Mouse (Mus musculus) urinary bladder, adult 2 months (tissue): ENCODE data around the gene Gm815. TPM values are rescaled to one million over a fixed set of nuclear protein-coding genes. Genes with fewer than 3 reads are reported as not detected.

Source experiments
- DNase-seq: peaks from one replicate; pipeline ENCODE4 v3.0.0; 2022; ENCODE audit warnings: low spot score
- polyA plus RNA-seq: library from polyadenylated mRNA; depleted of rRNA; stranded (reverse); fragments of >200 nt; gene quantifications from 2 replicates; pipeline ENCODE4 v1.2.3, GENCODE M21; 2012

Gm815 gene
- polyA plus RNA-seq, 1 experiment, result not detected

- DNase-seq, result no peak
Measured at GRCm38 (mm10) chr19:26877180-26877775, 8.4 kb upstream of the Gm815 start.

DNA sequence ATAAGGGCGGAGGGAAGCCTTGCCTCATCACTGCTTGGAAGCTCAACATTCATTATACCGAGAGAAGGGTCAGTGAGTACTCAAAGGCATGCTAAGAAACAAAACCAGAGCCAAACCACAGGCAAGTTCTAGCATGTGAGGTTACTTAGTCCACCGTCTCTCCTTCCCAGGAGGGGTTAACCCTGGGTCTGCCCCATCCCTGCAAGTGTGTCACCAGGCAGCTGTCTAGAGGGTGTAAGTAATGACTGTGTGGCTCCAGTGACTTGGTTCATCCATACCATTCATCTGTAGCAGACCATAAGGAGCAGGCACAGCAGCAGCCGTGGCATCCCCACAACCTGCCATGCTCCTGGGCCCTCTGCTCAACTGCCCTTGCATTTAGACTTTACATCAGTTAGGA, 5.8 kb upstream of the Gm815 start:
- no peak for DNase-seq

- no peak for DNase-seq
Measured at GRCm38 (mm10) chr19:26881866-26882427, 3.7 kb upstream of the Gm815 start.

GRCm38 (mm10) chr19:26888171-26888570, 2.5 kb downstream of the Gm815 start:
- no peak for DNase-seq

DNA sequence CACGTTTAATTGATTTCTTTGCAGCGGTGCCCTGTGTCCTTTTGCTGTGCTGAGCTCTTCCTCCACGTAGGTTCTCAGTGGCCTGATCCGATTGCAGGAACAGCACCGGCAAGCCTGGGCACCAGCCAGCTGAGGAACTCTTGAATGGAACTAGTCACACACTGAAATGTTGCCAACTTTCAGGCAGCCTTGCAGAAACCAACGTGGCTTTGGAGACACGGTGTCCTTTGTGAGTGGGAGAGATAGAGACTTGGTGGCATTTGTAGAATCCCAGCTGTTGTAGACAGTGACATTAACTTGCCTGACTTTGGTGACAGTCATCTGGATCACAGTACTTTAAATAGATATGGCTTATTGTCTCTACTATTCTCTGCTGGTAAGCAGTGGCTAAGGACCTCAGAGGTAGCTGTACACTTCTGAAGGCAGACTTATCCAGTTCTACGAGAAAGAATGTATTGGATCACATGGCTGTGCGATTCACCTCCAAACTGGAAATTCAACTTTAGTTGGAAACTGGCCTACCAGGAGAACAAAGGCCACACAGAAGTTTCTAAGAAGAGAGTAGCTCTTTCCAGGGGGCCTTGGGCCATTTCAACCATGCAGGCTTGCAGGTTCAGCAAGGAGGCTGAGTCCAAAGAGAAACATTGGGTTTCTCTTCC, 5.8 kb downstream of the Gm815 start:
- DNase-seq, result no peak

GRCm38 (mm10) chr19:26892861-26893260, 7.2 kb downstream of the Gm815 start:
- no peak for DNase-seq

- no peak for DNase-seq
Measured at GRCm38 (mm10) chr19:26902162-26902561, 16.5 kb downstream of the Gm815 start.

- DNase-seq, result no peak
Measured at GRCm38 (mm10) chr19:26914245-26914644, 28.6 kb downstream of the Gm815 start.

DNA sequence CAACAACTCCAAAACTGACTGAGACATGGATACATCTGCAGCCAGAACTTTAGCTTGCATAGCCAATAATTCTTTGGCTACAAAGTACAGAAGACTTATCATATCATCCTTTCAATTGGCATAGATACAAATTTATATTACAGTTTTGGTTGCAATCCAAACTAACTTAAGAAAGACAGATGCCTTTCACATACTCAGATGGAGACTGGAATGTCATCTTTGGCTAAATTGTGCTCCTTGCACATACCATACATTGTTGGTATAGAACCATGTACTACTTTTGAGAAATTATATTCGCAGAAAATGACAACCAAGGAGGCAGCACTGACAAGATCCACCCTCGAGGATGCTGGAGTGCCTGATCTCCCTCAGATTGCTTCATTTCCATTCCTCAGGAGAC, 35.1 kb downstream of the Gm815 start:
- DNase-seq, result no peak

- DNase-seq, result no peak
Measured at GRCm38 (mm10) chr19:26930295-26931283, 44.9 kb downstream of the Gm815 start.

GRCm38 (mm10) chr19:26934186-26934585, 48.5 kb downstream of the Gm815 start:
- no peak for DNase-seq
